Mouse (Mus musculus) cerebellum, adult 9-10 months (tissue): Measurements from ENCODE around the gene Klf16.
"Not testable (repeated sequence)": the region's sequence is repeated elsewhere in the genome, so short reads cannot be mapped to it uniquely, and the experiment has no call there.

Experiments
- DNase-seq: peaks from one replicate; pipeline ENCODE4 v3.0.0; 2022

Klf16 gene

DNA sequence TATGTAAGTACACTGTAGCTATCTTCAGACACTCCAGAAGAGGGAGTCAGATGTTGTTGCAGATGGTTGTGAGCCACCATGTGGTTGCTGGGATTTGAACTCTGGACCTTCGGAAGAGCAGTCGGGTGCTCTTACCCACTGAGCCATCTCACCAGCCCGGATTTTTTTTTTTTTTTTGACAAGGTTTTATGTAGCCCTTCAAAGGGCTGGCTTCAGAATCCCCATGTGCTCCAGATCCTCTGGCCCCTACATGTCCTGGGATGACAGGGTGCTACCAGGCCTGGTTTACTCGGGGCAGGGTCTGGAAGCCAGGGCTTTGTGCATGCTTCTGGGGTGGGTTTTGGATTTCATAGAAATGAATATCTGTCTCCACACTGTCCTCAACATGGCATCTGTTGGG, 28.6 kb upstream of the Klf16 start, which contains the start of gene Gm49322:
TSS of gene Gm49322 (plus strand) at position 301 of the 400 bp plus-strand sequence.
- not testable (repeated sequence) for DNase-seq

- DNase-seq: no peak
Measured at GRCm38 (mm10) chr10:80604988-80605387, 27.9 kb upstream of the Klf16 start.

DNA sequence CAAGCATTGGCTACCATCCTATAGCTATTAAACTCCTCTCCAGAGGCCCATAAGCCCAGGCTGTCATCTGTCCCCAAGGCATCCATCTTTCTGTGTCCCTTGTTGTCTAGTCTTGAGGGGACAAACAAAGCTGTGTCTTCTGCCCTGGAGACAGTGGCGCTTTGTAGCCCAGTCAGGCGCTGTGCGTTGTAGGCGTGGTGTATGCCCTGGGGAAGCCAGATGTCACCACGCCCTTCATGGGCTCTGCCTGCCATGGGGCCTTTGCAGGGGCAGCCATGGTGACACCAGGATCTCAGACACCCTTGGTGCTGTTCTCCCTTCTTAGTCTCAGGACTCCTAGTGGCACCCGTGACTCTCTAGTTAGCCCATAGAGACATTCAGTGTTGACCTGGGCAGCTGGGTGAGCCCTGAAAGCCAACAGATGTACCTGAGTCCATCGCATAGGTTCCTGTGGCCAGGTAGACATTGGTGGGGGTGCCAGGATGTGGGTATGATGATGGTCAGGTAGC, 26.9 kb upstream of the Klf16 start:
- DNase-seq: no peak

- no peak for DNase-seq
Measured at GRCm38 (mm10) chr10:80603364-80603763, 26.2 kb upstream of the Klf16 start.

GRCm38 (mm10) chr10:80602698-80603325, 25.7 kb upstream of the Klf16 start, which contains the start of the genes Scamp4 and Adat3:
Gene Scamp4, plus strand, starts transcription at chr10:80602872.
Gene Adat3, plus strand, starts transcription at chr10:80602880.
- peak; percentile 95 for DNase-seq

- DNase-seq: no peak
Measured at GRCm38 (mm10) chr10:80596318-80596717, 19.2 kb upstream of the Klf16 start.

DNA sequence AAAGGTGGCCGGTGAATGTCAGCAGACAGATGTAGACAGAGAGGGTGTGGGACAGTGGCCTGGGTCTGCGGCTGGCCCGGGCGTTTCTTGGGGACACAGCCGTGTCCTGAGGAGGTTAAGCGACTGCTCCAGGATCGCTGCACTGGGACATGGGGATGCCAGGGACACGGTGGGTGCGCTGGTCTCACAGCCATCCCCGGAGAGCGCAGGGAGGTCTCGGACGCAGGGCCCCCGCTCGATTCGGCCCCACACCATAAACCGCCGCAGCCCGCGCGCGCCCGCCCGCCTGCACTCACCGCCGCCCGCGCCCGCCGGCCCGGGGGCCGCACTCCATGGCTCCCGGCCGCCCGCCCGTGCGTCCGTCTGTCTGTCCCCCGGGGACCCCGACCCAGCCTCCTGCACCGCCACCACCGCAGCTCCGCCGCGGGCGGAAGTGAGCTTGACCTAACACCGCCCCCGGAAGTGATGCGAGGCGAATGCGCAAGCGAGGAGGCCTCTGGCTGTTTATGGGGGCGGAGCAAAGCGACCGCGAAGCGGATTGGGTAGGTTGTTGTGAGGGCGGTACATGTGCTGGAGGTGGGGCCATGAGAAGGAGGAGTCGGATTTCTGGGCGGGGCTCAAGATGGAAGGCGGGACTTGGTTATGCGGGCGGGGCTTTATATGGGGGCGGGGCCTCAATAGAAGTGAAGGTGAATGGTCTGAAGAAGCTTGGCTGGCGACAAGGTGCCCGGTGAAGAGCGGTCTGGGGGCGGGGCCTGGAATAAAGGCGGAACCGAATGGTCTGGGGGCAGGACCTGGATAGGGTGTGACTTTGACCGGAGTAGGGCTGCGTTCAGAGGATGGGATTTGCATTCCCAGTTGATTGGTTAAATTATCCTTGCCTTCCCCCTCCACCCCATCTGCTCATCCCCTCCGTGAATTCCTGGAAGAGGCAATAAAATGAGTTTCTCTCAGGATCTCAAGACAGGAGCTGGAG, 13.0 kb upstream of the Klf16 start, which contains the start of gene Abhd17a:
TSS of gene Abhd17a (minus strand) at position 463 of the 976 bp plus-strand sequence.
- peak; percentile 96 for DNase-seq

DNA sequence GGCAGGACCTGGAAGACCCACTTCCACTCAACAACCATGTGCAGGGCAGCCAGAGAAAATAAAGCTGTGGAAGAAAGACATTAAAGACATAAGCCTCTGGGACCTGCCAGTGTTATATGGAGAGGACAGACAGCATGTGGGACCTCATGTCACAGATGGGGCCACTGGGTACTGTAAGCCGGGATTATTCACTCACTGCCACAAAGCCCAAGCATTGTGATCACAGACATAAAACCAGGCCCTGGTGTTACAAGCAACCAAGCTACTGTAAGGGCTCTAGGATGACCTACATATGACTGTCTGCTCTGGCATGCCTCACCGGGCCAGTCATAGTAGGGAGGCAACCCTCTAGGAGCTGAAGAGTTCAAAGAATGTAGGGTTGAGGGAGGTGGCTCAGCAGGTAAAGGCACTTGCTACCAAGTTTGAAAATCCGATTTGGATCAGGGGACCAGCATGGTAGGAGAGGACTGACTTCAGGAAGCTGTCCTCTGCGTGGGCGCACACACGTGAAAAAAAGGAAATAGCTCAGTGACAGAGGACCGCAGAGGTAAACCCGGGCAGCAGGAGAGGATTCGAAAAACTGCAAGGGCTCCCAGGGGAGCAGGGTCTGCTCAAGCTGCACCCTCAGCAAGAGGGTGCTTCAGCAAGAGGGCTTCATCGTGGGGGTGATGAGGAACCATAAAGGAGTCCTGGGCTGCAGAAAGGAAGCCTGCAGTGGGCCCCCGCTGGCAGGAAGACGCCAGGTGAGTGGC, 12.2 kb upstream of the Klf16 start:
- no peak for DNase-seq

- DNase-seq: no peak
Measured at GRCm38 (mm10) chr10:80587305-80587657, 10.2 kb upstream of the Klf16 start.

DNA sequence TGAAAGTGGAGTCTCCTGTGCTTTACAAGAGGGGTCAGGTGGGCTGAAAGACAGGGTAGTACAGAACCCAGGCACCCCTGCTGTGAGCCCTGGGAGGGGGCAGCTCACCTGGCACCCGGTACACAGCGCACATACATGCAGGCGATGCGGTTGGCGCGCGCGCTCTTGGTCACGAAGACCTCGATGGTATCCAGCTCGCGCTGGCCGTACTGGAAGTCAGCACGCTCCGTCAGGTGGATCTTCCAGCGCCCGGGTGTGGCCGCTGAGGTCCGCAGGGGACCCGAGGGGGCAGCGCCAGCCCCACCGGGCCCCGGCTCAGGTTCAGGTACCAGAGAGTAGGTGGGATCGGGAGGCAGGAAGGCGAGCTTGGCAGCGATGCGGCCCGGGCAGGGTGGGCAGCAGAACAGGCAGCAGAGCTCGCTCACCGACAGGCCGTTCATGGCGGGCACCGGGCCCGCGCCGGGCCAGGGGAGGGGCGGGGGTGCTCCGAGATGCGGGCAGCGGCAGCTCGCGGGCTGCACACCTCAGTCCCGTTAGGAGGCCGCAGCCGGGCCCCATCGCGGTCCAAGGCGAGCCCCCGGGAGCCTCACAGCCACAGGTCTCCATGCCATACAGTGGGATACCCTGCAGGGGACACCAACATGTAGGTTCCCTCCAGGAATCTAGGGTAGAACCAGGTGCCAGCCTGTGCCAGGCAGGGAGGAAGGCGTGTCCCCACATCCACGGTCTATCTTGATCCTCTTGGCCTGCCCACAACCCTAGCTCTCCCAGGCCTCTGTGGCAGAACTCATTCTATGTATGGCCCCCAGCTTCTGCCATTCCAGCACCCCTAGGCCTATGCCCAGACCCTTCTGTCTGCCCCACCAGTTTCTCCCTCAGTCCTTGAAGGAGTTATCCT, 9.5 kb upstream of the Klf16 start:
- DNase-seq: no peak

- no peak for DNase-seq
Measured at GRCm38 (mm10) chr10:80585581-80585980, 8.5 kb upstream of the Klf16 start.

GRCm38 (mm10) chr10:80584642-80585552, 7.8 kb upstream of the Klf16 start:
- no peak for DNase-seq

DNA sequence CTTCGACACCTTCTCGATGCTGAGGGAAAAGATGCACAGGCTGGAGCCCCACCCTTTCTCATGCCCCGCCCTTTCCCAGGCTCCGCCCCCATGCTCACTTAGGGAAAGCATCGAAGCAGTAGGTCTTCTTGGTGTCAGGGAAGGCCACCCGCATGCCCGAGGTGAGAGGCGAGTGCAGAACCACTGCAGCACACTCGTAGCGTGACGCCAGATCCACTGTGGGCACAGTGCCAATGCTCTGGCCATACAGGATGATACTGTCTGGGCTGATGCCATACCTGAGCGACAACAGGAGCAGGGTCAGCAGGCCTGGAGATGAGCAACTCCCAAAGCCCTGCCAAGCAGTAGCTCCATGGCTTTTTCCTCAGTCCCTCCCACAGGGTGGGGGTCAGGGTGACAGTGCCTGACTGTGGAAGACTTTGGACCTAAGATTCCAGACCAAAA, 6.9 kb upstream of the Klf16 start:
- DNase-seq: no peak

DNA sequence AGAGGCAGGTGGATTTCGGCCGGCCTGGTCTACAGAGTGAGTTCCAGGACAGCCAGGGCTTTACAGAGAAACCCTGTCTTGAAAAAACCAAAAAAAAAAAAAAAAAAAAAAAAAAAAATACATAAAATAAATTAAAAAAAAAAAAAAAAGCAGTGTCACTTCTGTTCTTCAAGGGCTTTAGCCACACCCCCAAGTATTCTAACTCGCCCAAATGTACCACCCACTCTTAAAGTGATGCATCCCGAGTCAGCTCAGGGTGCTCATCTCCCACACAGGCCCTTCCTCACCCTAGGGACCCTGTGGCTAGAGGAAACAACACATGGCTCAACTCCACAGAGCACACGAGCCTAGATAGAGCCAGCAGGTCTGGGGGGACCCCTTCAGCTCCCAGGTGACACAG, 5.9 kb upstream of the Klf16 start:
- no peak for DNase-seq

- DNase-seq: peak; percentile 79
Measured at GRCm38 (mm10) chr10:80578911-80579310, 1.8 kb upstream of the Klf16 start.

DNA sequence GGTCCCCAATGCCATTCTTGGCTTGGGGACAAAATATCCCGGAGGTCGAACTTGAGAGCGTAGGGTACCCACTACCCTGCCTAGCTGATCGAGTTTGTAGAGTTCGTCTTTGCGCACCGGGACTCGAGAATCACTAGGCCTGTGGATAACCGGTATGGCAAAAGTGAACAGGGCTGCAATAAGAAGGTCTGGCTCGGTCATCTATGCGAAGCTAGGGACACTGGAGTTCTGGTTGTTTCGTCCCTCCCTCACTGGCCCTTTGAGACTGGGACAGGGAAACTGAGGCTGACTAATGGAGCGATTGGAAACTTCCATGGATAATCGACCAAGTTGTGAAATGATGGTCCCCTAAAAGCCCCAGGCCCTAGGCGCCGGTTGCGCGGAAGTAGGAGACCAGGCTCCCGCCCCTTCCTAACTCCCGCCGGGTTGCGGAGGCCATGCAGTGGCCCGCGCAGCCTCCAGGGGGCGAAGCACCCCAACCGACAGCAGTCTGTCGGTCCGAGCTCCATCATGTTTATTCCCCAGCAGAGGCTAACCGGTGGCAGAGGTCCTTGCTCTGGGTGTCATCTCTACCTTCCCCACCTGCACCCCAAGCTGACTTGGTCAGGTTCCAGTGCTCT, 1.1 kb upstream of the Klf16 start:
- peak; percentile 80 for DNase-seq

DNA sequence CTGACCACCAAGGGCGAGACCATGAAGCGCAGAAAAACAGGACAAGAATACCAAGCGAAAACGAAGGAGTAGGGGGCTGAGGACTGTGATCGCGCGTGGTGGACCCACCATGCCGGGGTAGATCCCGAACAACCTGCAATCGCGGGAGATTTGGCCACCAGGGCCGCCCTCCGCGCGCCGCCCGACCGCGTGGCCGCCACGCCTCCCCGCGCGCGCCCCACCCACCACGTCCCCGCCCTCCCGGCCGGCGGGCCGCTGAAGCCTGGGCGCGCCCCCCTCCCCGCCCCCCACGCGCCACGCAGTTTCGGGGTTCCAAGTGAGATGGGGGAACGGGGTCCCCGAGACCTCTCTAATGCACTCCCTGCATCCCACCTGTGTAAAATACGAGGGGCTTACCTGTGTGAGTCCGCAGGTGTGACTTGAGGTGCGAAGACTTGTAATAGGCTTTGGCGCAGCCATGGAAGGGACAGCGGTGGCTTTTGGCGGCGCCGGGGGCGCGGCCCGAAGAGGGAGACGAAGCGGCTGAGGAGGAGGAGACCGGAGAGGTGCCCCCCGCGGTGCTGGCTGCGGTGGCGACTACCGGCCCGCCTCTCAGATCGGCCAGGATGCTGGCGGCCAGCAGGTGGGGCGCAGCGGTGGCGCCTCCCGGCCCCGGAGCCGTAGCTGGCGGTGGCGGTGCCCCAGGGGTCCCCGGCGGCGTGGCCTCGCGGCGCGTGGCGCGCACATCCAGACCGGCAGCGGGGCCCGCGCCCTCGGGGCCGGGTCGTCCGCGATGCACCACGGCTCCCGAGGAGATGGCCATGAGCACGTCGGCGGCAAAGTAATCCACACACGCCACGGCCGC, 548 bp downstream of the Klf16 start:
- peak; percentile 63 for DNase-seq

DNA sequence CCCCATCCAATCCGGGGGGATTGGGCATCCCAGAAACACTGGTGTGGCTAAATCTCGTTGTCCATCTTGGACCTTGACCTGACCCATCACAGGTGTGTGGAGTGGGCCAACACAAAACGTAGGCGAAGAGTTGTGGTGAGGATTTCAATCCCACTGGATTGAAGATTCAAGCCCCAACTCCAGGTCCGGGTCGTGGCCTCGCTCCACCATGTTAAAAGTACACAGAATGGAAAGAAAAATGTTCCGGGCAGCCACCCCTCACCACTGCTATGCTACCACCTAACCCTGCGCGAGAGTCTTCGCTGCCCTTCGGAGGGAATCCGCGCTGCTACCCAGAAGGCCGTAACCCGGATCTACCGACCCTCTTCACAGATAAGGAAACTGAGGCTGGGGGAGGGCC, 1.2 kb downstream of the Klf16 start:
- DNase-seq: peak; percentile 42

DNA sequence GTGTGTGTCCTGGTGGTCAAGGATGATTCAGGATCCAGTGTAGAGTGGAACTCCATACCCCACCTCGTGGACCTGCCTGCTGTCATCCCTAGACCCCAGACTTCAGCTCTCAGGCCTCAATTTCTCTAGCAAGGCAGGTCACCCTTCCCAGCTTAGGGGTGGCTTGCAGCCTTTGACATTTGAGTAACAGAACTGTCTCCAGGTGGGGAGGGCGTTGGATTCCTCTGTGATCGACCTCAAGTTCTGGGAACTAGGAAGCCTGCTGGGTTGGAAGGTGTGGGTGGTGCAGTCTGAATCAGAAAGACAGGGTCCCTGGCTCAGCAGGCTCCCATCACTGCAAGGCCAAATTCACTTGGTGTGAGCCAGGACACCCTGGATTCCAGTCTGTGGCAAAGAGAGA, 2.2 kb downstream of the Klf16 start:
- peak; percentile 52 for DNase-seq
